Mouse (Mus musculus) thymus, postnatal 14 days (tissue): Measurements from ENCODE around the gene Wdr83os.
A peak's percentile ranks its signal among the peaks of the same experiment; 100 is the strongest.

ENCODE experiments used
- DNase-seq: peaks from one replicate; pipeline ENCODE4 v3.0.0; 2021

The Wdr83os gene

DNA sequence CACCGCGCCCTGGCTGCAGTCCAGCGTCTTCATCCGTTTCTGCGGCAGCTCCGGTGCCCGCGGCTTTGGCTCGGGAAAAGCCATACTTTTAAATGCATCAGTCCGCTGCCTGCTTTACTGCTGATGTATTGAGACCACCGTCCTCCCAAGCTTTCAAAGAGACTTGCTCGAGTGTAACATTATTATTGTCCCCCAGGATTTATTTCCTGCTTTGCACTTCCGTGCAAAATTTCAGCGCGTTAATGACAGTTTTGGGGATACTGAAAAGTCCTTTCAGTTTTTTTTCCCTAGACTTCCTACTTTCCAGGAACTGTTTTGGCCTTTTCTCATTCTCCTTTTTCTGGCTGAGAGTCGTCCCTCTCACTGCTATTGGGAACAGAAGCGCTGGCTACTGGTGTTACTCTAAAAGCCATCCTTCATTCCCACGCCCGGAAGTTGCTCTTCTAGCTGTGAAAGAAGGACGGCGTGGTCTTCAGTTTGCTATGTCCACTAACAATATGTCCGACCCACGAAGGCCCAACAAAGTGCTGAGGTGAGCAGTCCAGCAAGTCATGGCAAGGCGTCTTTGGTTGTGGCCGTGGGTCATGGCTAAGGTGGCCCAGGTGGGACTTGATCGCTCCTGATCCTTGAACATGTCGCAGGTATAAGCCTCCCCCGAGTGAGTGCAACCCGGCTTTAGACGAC, at the start of gene Wdr83os:
Gene Wdr83os (plus strand): TSS at position 209 of the 684 bp plus-strand sequence.
- peak; percentile 57 for DNase-seq

DNA sequence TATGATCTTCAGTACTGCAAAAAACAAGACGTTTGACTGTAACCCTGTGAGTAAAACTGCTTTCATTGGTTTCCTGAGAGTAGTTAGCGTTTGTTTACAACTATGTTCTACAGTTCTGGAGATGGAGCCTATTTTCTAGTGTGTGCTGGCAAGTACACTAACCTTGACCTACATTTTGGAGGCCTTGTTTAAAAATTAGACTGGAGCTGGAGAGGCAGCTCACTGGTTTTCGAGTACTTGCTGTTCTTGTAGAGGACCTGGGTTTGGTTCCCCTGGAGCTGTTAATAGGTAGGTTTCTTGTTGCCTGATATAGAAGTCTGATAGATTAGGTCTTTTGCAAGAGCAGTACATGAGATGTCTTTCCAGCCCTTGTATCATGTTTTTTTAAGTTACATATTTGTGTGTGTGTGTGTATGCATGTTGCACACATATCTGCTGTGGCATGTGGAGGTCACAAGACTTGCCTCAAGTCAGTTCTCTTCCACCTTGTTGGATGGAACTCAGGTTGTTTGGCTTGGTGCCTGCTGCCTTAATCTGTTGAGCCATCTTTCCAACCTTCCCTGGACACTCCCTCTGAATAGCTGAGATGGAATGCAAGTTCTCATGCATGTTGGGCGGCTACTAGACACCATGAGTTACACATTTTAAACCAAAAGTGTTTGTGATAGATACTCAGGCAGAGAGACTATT, 47.8 kb upstream of the Wdr83os start:
- DNase-seq = no peak

DNA sequence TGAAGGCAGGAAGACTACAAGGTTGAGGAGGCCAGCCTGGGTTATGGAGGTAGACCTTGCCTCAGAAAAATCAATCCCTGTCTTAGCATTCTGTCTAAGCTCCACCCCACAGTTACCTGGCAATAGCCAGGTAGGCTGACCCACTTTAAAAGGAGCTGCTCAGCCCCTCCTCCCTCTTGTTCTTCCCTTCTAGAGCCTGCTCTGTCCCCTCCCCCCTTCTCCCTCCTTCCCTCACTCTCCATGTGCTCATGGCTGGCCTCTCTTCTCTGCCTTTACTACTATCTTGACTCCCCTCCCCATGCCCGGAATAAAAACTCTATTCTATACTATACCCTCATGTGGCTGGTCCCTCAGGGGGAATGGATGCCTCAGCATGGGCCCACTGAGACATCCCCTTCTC, 46.7 kb upstream of the Wdr83os start:
- no peak for DNase-seq

DNA sequence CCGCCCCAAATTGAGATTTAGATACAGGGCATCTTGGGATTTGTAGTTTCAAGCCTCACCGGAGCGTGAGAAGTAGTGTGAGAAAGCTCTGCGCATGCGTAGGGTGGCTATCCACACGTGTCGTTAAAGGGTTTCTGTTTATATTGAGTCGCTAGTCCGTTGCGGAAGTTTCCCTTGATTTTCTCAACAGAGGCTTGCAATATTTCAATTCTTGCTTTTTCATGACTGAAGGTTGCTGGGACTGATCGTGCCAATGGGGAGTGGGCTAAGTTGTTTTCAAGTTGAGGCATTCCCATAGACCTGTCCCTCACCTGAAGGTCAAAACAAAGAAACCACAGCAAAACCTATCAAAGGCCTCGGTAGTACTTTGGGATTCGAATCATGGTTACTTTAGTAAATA, 45.8 kb upstream of the Wdr83os start:
- peak; percentile 87 for DNase-seq

DNA sequence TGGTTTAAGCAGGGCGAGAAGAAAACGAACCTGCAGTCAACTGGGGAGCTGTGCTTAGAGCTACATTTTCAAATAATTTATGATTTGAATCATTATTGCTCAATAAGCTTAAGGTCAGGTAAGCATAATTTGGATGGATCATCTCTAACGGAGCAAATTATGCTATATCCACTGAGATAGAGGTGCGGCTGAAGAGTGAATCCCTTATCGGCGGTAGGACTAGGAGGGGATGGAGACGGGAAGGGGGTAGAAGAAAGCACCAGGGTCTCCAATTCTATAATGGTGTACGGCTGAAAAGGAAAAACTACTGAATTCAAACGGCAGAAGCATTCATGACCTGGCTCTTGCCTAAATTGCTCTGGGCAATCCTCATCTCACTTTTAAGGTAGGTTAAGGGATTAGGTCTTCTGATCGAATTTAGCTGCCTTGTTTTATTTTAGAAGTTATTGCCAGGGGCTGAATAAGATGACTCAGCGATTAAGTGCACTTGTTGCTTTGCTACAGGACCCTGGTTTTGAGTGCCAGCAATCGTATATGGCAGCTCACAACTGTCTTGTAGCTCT, 45.3 kb upstream of the Wdr83os start:
- DNase-seq = no peak

DNA sequence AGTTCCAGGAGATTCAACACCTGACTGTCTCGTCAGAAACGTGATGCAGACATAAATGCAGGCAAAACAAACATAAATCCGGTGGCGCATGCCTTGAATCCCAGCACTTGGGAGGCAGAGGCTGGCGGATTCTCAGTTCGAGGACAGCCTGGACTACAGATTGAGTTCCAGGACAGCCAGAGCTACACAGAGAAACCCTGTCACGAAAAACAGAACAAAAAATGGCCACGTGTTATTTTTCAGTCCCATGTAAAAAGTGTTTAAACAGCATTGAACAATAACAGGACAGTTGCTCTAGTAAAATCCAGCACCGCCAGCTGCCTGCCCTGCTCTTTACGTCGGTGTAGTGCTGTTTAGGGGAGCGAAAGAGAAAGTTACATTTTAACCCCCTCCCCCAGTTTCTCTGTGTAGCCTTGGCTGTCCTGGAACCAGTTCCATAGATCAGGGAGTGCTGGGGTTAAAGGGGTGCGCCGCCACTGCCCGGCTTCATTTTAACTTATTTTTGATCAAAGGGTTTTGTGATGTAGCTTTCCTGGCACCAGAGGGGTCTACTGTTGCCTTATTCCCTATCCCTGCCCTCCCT, 44.7 kb upstream of the Wdr83os start:
- peak; percentile 40 for DNase-seq

DNA sequence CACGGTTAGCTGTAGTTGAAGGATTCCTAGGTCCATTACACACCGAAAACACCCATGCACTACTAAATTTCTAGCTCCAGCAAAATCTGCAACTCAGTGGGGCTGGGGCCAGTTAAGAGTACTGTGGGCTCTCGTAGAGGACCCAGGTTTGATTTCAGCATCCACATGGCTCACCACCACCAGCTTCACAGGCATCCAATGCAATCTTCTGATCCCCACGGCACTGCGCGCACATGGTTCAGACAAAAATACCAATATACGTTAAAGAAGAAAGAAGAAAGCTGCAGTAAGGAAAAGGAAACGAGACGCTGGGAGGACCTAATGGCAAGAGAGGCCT, 44.2 kb upstream of the Wdr83os start:
- DNase-seq = no peak

DNA sequence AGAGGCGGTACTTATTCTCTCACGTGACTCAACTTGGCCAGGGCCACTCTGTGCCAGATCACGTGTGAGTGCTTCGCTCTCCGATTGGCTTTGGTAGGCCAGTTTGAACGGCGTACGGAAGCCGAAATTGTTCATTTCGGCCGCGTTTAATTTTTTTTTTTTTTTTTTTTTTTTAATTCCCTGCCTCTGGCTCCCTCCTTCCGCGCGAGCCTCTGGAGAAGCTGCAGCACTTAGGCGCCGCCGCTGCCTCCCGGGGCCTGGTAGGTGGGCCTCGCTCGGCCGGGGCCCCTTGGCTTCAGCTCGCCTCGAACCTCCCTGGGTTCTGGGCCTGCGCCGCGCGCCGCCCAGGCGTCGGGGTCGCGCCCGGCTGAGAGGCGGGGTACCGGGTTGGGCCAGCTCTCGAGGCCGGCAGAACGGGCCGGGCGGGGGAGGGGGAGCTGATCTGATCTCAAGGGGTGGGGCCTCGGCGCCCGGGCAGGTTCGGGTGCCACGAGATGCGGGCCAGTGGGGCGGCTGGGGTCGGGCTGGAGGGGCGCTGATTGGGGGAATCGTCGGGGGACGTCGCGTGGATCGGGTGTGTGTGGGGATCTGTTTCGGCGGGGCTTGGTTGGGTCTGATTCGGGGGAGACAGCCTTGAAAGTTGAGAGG, 43.7 kb upstream of the Wdr83os start, which contains the start of gene Tnpo2:
Gene Tnpo2 (plus strand): TSS at position 198 of the 648 bp plus-strand sequence.
- DNase-seq = peak; percentile 89

DNA sequence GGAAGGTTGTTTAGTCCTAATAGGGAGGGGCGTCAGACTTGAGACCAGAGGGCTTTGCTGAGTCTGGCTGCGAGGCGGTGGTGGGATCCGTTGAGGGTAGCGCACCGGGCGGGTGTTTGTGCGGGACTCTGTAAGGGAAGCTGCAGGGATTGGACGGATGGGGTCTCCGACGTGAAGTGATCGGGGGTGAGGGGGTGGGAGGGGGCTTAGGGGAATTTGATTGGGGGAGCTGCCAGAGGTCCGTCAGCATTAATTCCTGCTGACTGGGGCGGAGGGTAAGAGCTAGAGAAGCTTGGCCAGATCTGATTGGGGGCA, 43.2 kb upstream of the Wdr83os start:
- no peak for DNase-seq

DNA sequence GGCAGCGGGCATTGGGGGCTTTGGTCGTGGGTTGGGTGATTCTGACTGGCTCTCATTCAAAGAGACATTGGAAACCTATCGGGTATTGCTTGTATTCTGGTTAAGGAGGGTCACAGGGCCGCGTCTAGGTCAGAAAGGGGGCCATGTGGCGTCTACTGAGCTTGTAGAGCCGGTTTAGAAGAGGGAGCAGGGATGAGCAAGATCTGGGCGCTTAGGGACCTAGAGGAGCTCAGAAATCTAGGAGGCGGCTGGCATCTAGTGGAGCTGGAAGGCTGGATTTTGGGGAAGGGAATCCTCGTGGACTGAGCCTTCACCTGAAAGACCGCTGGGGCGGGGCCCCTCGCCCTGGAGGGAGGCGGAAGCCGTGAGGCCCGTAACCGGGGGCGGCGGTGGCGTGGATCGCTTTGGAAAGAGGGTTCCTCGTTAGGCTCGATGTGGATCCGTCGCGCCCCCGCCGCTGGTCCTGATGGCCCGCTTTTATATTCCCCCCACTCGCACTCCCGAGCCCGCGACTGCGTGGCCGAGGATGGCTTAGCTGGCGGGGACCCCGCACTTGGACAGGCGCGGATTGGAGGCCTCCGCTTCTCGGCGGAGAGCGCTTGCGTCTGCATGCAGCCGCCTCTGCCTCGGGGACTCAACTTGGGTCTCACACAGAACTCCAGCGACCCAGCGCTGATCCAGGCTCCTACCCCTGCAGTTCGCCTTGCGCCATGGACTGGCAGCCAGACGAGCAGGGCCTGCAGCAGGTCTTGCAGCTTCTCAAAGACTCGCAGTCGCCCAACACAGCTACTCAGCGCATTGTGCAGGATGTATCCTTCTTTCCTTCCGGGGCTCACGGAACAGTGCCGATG, 42.6 kb upstream of the Wdr83os start:
- peak; percentile 85 for DNase-seq

DNA sequence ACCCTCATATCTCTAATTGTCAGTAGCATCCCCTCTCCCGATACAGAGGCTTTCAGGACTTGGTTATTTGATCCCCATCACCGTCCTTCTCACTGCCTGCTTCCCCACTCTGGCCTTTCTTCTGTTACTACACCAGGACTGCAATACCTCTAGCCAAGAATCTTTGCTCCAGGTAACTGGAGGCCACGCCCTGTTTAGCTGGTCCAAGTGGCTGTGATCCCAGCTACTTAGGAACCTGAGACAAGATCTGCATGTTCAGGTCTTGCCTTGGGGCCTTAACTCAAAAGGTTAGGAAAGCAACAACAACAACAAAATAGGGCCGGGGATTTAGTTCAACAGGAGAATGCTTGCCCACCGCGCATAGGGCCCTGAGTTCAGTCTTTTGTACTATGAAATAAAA, 36.9 kb upstream of the Wdr83os start:
- no peak for DNase-seq

DNA sequence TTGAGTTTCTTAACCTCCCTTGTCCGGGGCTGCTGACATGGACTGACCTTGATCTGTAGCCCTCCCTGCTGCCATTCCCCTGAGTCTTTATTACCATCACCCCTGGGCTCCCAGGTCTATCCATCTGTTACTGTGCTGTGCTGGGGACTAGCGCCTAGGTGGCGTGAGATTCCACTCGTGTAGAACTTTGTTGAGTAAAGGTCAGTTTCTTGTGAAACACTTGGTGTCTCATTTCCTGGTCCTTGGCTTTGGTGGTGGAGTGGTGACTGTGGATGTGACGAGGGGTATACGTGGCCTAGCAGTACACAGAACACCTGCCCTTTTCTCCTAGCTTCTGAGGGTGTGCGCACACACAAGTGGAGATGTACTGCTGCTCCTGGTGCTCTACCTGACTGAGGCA, 23.2 kb upstream of the Wdr83os start:
- DNase-seq = no peak

DNA sequence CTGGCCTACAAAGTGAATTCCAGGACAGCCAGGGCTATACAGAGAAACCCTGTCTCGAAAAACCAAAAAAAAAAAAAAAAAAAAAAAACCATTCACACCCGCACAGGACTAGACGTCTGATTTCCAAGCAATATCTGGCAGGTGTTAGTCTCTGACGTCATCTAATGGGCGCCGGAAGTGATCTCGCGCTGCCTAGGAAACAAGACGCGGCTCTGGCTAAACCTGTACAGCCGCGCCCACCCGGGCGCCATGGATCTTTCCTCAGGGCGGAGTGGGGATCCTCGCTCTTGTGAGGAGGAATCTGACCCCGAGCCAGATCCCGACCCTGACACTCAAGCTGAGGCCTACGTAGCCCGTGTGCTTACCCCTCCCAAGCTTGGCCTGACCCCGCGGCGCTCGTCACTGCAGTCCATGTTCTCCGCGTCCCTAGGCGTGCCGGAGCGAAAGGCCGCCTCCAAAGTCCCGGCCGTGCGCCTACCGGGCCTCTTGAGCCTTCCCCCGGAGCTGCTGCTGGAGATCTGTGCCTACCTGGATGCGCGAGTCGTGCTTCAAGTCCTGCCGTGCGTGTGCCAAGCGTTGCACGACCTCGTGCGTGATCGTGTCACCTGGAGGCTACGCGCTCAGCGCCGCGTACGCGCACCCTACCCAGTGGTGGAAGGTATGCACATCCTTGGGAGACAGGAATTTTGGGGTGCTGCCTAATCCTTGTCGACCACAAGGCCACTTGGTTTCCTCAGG, 20.5 kb upstream of the Wdr83os start, which contains the start of gene Fbxw9:
Gene Fbxw9 (plus strand): TSS at position 177 of the 738 bp plus-strand sequence.
- peak; percentile 89 for DNase-seq

DNA sequence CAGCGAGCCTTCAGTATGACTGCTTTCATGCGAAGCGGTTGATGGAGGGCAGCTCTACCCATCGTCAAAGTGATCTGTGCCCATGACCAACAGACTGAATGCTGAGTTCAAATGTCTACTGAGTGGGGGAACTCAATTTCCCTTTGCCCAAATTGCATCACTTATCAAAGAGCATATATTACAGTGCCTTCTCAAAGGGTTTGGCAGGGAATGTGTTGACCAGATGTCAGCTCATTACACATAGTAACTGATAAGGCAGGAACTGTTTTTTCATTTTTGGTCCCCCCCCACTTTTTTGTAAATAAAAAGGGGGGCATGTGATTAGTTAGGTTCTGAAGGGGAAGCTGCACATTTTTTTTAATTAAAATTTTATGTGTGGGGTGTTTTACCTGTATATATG, 17.9 kb upstream of the Wdr83os start:
- DNase-seq = no peak

DNA sequence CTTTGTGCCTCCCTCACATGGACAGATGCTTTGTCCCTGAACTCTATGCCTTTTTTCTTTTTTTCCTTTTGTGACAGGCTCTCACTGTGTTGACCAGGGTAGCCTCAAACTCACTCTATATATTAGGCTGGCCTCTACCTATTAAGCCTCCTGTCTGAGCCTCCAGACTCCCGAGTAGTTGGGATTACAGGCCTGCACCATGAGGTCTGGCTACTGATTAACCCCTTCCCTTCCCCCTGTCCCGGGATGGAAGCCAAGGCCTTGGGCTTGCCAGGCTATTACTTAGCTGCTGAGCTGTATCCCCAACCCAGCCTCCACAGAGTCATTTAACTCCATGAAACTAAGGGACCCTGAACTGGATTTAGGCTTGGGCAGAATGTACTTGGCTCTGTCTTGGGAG, 15.3 kb upstream of the Wdr83os start:
- no peak for DNase-seq

DNA sequence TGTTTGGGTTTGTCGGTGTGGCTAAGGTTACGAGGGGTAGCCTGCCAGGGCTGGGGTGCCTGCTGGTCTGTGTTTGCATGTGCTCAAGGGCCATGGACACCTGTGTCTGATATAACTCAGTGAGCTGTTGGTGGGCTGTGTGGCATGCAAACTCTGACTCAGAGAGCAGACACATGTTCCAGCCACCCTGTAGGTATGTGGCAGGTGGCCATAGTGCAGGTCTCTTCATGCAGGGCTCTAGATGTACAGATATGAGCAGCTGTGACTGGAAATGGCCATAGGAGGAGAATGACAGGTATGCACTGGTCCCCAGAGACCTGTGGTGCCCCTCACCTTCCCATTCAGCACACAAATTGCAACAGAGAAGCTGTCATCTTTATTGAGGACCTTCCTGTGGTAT, 13.4 kb upstream of the Wdr83os start:
- DNase-seq = no peak

DNA sequence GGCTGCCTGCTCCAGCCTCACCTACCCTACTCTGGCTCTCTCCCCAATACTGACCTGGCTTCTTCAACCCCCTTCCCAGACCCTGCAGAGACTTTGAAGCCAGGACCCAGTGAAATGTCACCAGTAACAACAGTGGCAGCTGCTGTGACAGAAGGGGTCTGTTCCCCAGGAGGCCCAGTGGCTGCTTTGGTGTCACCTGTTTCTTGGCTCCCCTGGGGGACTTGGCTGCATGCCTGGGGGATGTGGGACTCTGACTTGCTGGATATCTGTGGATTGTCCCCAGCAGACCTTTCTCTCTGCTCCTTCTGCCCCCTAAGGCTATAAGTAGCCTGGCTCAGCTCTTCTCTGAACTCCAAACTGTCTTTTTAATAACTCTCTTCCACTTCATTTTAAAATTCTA, 12.6 kb upstream of the Wdr83os start, which contains the start of gene Gm5741:
Gene Gm5741 (minus strand): TSS at position 1 of the 400 bp plus-strand sequence.
- DNase-seq = peak; percentile 2

DNA sequence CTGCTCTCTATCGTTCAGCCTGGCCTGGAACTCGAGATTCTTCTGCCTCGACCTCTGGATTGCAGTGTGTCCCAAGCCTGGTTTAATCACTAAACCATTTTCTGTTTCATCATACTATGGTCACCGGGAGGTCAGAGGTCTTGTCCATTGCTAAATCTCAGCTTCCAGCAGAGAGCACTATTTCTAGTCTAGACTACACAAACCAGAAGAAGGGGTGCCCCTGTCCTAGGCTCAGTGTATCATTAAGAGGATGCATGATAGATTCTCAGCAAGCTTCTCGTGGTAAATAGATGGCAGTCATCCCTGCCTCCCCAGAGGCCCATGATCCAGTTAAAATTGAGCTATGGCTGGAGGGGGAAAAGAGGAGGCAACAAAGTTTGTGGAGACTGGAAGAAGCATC, 9.5 kb upstream of the Wdr83os start:
- DNase-seq = peak; percentile 14

DNA sequence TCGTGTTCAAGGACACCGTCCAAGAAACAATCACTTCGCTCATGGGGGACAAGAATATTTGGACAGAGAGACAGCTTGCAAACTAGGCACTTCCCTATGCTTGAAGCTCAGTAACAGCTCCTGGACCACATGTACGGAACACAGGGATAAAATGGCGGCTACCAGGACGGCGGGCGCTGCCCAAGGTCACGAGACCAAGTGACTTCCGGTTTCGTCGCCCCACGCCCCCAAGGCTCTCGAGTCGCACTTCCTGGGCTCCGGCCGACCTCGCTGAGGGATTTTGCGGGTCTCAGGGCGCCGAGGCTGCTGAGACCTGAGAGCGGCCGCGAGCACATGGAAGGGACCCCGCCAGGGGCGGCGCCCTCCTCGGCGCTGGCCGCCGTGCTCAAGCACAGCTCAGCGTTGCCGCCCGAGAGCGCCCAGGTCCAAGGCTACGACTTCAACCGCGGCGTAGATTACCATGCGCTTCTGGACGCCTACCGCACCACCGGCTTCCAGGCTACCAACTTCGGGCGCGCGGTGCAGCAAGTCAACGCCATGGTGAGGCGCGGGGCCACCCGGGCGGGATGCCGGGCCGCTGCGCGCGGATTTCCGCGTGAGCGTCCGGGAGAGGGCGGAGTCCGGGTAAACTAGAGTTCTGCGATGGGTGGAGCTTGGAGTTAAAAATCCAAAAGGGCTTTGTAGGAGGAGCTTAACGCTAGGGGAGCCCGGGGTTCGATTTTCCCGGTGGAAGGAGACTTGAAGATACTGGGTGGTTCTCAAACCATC, 8.8 kb upstream of the Wdr83os start, which contains the start of gene Dhps:
Gene Dhps (plus strand): TSS at position 244 of the 768 bp plus-strand sequence.
- DNase-seq = peak; percentile 91

DNA sequence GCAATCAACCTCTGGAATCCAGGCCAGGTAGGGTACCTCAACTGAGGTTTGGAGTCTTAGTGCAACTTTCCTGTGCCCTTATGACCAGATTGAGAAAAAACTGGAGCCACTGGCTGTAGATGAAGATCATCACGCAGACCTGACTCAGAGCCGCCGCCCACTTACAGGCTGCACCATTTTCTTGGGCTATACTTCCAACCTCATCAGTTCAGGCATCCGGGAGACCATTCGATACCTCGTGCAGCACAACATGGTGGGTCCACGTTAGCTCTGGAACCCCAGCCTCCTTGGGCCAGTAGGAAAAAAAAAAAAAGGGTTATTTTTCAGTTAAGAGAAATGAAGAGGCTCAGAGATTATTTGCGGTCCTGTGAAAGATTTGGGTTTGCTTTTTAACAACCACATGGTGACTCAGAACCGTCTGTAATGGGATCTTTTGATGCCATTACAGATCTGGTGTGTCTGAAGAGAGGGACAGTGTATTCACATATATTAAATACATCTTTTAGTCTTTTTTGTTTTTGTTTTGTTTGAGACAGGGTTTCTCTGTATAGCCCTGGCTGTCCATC, 8.1 kb upstream of the Wdr83os start:
- DNase-seq = no peak
